Mouse (Mus musculus): ENCODE measurements around the gene Slc46a3. TPM values are rescaled to one million over a fixed set of nuclear protein-coding genes. Genes with fewer than 3 reads are reported as not detected.

The Slc46a3 gene
- polyA plus RNA-seq, 1 experiment, result 50.4 TPM

GRCm38 (mm10) chr5:147847361-147847760, 47.3 kb downstream of the Slc46a3 start:
- Histone ChIP-seq H3K4me1 (replicated peaks; ENCODE audit: control insufficient read depth, insufficient read depth, low read length) (peaks cover 1% of the 10 kb centered on the region), H3K27ac (ENCODE audit: control insufficient read depth, insufficient read depth, low read length) (no peak overlapping the region), H3K27me3 (ENCODE audit: control insufficient read depth, insufficient read depth, low read length) (no peaks in the 10 kb centered on the region), H3K4me3 (ENCODE audit: control insufficient read depth, insufficient read depth, low read length) (no peak overlapping the region), H3K36me3 (ENCODE audit: control insufficient read depth, insufficient read depth, low read length) (no peaks in the 10 kb centered on the region)
- no peak for DNase-seq
- no peak for TF ChIP-seq POLR2A (IDR thresholded peaks at IDR 0.05; ENCODE audit: control insufficient read depth, extremely low read depth, insufficient read depth, low read length, poor library complexity)
- no peak for TF ChIP-seq CTCF (IDR thresholded peaks at IDR 0.05; ENCODE audit: borderline replicate concordance, control insufficient read depth, extremely low read depth, insufficient read depth, low read length, poor library complexity)
- WGBS, result 93% methylated on average over 5 of the region's 5 CpGs

GRCm38 (mm10) chr5:147845319-147845718, 49.3 kb downstream of the Slc46a3 start:
- TF ChIP-seq POLR2A (IDR thresholded peaks at IDR 0.05; ENCODE audit: control insufficient read depth, extremely low read depth, insufficient read depth, low read length, poor library complexity) (no peak), CTCF (IDR thresholded peaks at IDR 0.05; ENCODE audit: borderline replicate concordance, control insufficient read depth, extremely low read depth, insufficient read depth, low read length, poor library complexity) (no peak)
- Histone ChIP-seq H3K4me3 (ENCODE audit: control insufficient read depth, insufficient read depth, low read length) (no peak overlapping the region), H3K36me3 (ENCODE audit: control insufficient read depth, insufficient read depth, low read length) (no peaks in the 10 kb centered on the region), H3K27ac (ENCODE audit: control insufficient read depth, insufficient read depth, low read length) (no peak overlapping the region), H3K4me1 (replicated peaks; ENCODE audit: control insufficient read depth, insufficient read depth, low read length) (no peaks in the 10 kb centered on the region; the same call in 1 of the 2 replicates), H3K27me3 (ENCODE audit: control insufficient read depth, insufficient read depth, low read length) (no peaks in the 10 kb centered on the region)
- DNase-seq, result no peak
- WGBS, result 68% methylated on average over 3 of the region's 3 CpGs

DNA sequence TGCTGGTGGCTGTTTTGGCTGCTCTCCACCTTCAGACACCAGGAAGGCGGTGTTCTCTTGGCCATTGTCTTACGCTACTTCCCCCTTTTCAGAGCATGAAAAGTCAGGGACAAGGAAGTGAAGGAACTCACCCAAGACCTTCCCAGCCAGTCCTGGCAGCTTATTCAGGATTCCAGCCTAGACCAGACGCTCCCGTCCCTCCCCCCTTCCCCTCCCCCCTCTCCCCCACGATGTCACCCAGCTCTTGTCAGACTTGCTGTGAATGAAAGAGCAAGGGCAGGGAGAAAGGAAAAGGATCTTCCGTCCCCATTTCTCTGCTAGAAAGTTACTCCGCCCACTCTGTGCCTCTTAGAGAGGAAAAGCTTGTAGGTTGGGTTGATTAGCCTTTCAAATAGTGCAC, 51.3 kb downstream of the Slc46a3 start:
- WGBS, result 84% methylated on average over 7 of the region's 7 CpGs
- no peak overlapping the region for H3K27ac ChIP-seq (ENCODE audit: control insufficient read depth, insufficient read depth, low read length)
- H3K36me3 ChIP-seq (ENCODE audit: control insufficient read depth, insufficient read depth, low read length), result no peaks in the 10 kb centered on the region
- H3K27me3 ChIP-seq (ENCODE audit: control insufficient read depth, insufficient read depth, low read length), result no peaks in the 10 kb centered on the region
- no peaks in the 10 kb centered on the region; the same call in 1 of the 2 replicates for H3K4me1 ChIP-seq (replicated peaks; ENCODE audit: control insufficient read depth, insufficient read depth, low read length)
- DNase-seq, result no peak
- H3K4me3 ChIP-seq (ENCODE audit: control insufficient read depth, insufficient read depth, low read length), result no peak overlapping the region
- no peak for TF ChIP-seq POLR2A (IDR thresholded peaks at IDR 0.05; ENCODE audit: control insufficient read depth, extremely low read depth, insufficient read depth, low read length, poor library complexity)
- no peak for TF ChIP-seq CTCF (IDR thresholded peaks at IDR 0.05; ENCODE audit: borderline replicate concordance, control insufficient read depth, extremely low read depth, insufficient read depth, low read length, poor library complexity)

- H3K27me3 ChIP-seq (ENCODE audit: control insufficient read depth, insufficient read depth, low read length), result no peaks in the 10 kb centered on the region
- no peak overlapping the region for H3K27ac ChIP-seq (ENCODE audit: control insufficient read depth, insufficient read depth, low read length)
- WGBS, result 87% methylated on average over 12 of the region's 12 CpGs
- H3K36me3 ChIP-seq (ENCODE audit: control insufficient read depth, insufficient read depth, low read length), result no peaks in the 10 kb centered on the region
- DNase-seq, result no peak
- no peak for TF ChIP-seq POLR2A (IDR thresholded peaks at IDR 0.05; ENCODE audit: control insufficient read depth, extremely low read depth, insufficient read depth, low read length, poor library complexity)
- no peaks in the 10 kb centered on the region for H3K4me1 ChIP-seq (replicated peaks; ENCODE audit: control insufficient read depth, insufficient read depth, low read length)
- H3K4me3 ChIP-seq (ENCODE audit: control insufficient read depth, insufficient read depth, low read length), result no peak overlapping the region
These were observed 55.2 kb downstream of the Slc46a3 start for GRCm38 (mm10) chr5:147839418-147839817.

- Histone ChIP-seq H3K4me1 (replicated peaks; ENCODE audit: control insufficient read depth, insufficient read depth, low read length) (no peaks in the 10 kb centered on the region), H3K36me3 (ENCODE audit: control insufficient read depth, insufficient read depth, low read length) (no peaks in the 10 kb centered on the region), H3K27me3 (ENCODE audit: control insufficient read depth, insufficient read depth, low read length) (no peaks in the 10 kb centered on the region), H3K27ac (ENCODE audit: control insufficient read depth, insufficient read depth, low read length) (no peak overlapping the region), H3K4me3 (ENCODE audit: control insufficient read depth, insufficient read depth, low read length) (no peak overlapping the region)
- TF ChIP-seq POLR2A (IDR thresholded peaks at IDR 0.05; ENCODE audit: control insufficient read depth, extremely low read depth, insufficient read depth, low read length, poor library complexity), result no peak
- TF ChIP-seq CTCF (IDR thresholded peaks at IDR 0.05; ENCODE audit: borderline replicate concordance, control insufficient read depth, extremely low read depth, insufficient read depth, low read length, poor library complexity), result no peak
- WGBS, result 59% methylated on average over 17 of the region's 17 CpGs
- DNase-seq, result no peak
These were observed 59.6 kb downstream of the Slc46a3 start for GRCm38 (mm10) chr5:147834841-147835500.

DNA sequence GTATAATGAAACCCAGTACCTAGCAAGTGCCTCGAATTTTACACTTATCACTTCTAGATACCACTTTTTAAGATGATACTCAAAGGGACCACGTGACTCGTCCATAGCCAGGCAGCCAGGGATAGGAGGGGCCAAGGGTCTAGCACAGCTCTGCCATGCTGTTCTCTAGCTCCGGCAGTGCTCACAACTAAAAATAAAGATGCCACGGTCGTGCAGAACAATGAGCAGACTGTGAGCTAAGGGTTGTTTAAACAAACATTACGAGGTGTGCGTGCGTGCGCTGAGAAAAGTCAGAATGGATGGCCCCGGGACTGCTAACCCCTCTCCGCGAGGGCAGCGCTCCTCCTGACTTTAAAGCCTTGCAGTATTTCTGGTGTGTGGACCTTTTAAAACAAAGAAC, 61.8 kb downstream of the Slc46a3 start:
- no peak for DNase-seq
- no peak overlapping the region for H3K27ac ChIP-seq (ENCODE audit: control insufficient read depth, insufficient read depth, low read length)
- H3K36me3 ChIP-seq (ENCODE audit: control insufficient read depth, insufficient read depth, low read length), result no peaks in the 10 kb centered on the region
- TF ChIP-seq CTCF (IDR thresholded peaks at IDR 0.05; ENCODE audit: borderline replicate concordance, control insufficient read depth, extremely low read depth, insufficient read depth, low read length, poor library complexity), result no peak
- TF ChIP-seq POLR2A (IDR thresholded peaks at IDR 0.05; ENCODE audit: control insufficient read depth, extremely low read depth, insufficient read depth, low read length, poor library complexity), result no peak
- H3K27me3 ChIP-seq (ENCODE audit: control insufficient read depth, insufficient read depth, low read length), result no peaks in the 10 kb centered on the region
- H3K4me3 ChIP-seq (ENCODE audit: control insufficient read depth, insufficient read depth, low read length), result no peak overlapping the region
- 56% methylated on average over 14 of the region's 14 CpGs for WGBS
- no peaks in the 10 kb centered on the region for H3K4me1 ChIP-seq (replicated peaks; ENCODE audit: control insufficient read depth, insufficient read depth, low read length)

GRCm38 (mm10) chr5:147828846-147829245, 65.8 kb downstream of the Slc46a3 start:
- Histone ChIP-seq H3K36me3 (ENCODE audit: control insufficient read depth, insufficient read depth, low read length) (no peaks in the 10 kb centered on the region), H3K27ac (ENCODE audit: control insufficient read depth, insufficient read depth, low read length) (no peak overlapping the region), H3K4me1 (replicated peaks; ENCODE audit: control insufficient read depth, insufficient read depth, low read length) (peaks cover 7% of the 10 kb centered on the region), H3K4me3 (ENCODE audit: control insufficient read depth, insufficient read depth, low read length) (no peak overlapping the region), H3K27me3 (ENCODE audit: control insufficient read depth, insufficient read depth, low read length) (no peaks in the 10 kb centered on the region)
- DNase-seq, result no peak
- TF ChIP-seq POLR2A (IDR thresholded peaks at IDR 0.05; ENCODE audit: control insufficient read depth, extremely low read depth, insufficient read depth, low read length, poor library complexity) (no peak), CTCF (IDR thresholded peaks at IDR 0.05; ENCODE audit: borderline replicate concordance, control insufficient read depth, extremely low read depth, insufficient read depth, low read length, poor library complexity) (no peak)
- 95% methylated on average over 8 of the region's 8 CpGs for WGBS

Other genes starting within 250 kb of the Slc46a3 start
- gene Flt1, start 168.8 kb downstream of the Slc46a3 start, polyA plus RNA-seq (2012; rRNA removed), result 2.0 TPM in 2 replicates
- 54.7 and 68.6 TPM in 2 replicates for gene Pomp, start 34.4 kb downstream of the Slc46a3 start, polyA plus RNA-seq (2012; rRNA removed)
- gene Mtus2, start 62.5 kb upstream of the Slc46a3 start, polyA plus RNA-seq (2012; rRNA removed), result 3.6 and 8.7 TPM in 2 replicates